Mouse (Mus musculus) forebrain, embryonic 11.5 days (tissue): ENCODE measurements around the gene Rcsd1. TPM values are rescaled to one million over a fixed set of nuclear protein-coding genes. Genes with fewer than 3 reads are reported as not detected.

Experiments
- microRNA-seq: library from miRNA; unstranded; fragments of <30 nt; microRNA quantifications from one replicate; pipeline ENCODE4, GENCODE M21; 2016; ENCODE audit not compliant: insufficient number of aligned reads
- polyA plus RNA-seq: library from polyadenylated mRNA; unstranded; fragments of >200 nt; fragmentation: Nextera tagmentation; extraction: Ambion mirVana; gene quantifications from 2 replicates; pipeline ENCODE4 v1.2.1, GENCODE M21; 2014

Gene Rcsd1
- polyA plus RNA-seq, 1 experiment from 2014 or later, result 7.2 TPM

Small RNAs within 50 kb of the gene (microRNA-seq; reads per million reads assigned to microRNA genes)
- gene Gm44458, result not detected

Other genes starting within 250 kb of the Rcsd1 start
- gene Dcaf6, start 249.3 kb downstream of the Rcsd1 start, polyA plus RNA-seq, result 7.8 and 8.1 TPM in 2 replicates
- gene Mpc2, start 249.1 kb downstream of the Rcsd1 start, polyA plus RNA-seq, result 95.8 and 100.0 TPM in 2 replicates
- gene Adcy10, start 224.6 kb downstream of the Rcsd1 start, polyA plus RNA-seq, result 0.05 and 0.13 TPM in 2 replicates
- 128 and 141 TPM in 2 replicates for gene Mpzl1, start 75.2 kb downstream of the Rcsd1 start, polyA plus RNA-seq
- gene Creg1, start 54.0 kb upstream of the Rcsd1 start, polyA plus RNA-seq, result 28.9 and 35.3 TPM in 2 replicates
- 1.7 and 2.5 TPM in 2 replicates for gene Cd247, start 78.9 kb upstream of the Rcsd1 start, polyA plus RNA-seq